Mouse (Mus musculus) E14TG2a.4 (cell line): ENCODE results near the gene Bmpr1b.

Source experiments
- CTCF ChIP-seq: conservative IDR thresholded peaks from 2 replicates; pipeline ENCODE4 v1.5.1; 2014; ENCODE audit warnings: low read length
- NANOG ChIP-seq: IDR thresholded peaks from 2 replicates; pipeline ENCODE4 v1.6.1; 2014; ENCODE audit warnings: borderline replicate concordance, low read length, mixed read lengths
- POU5F1 ChIP-seq: IDR thresholded peaks from 2 replicates; pipeline ENCODE4 v1.6.1; 2014; ENCODE audit warnings: low read length, borderline replicate concordance

- TF ChIP-seq CTCF = no peak
- TF ChIP-seq NANOG = no peak
- no peak for TF ChIP-seq POU5F1
These were observed 248.1 kb downstream of the Bmpr1b start for GRCm38 (mm10) chr3:141921161-141921560.
